Mouse (Mus musculus) forebrain, embryonic 11.5 days (tissue): ENCODE measurements around the gene Sp9. TPM values are rescaled to one million over a fixed set of nuclear protein-coding genes. Genes with fewer than 3 reads are reported as not detected.

Experiments used
- ATAC-seq: fragments of 200-750 bp; cut with Nextera tagmentation; replicated peaks from 2 replicates; pipeline ENCODE4 v1.8.0; 2017; ENCODE audit warnings: moderate TSS enrichment; ENCODE audit not compliant: low FRiP score
- DNase-seq: peaks from one replicate; pipeline ENCODE4 v3.0.0-alpha.2; 2017; ENCODE audit warnings: low spot score
- H3K27ac ChIP-seq: fragments of 300-500 bp; sonication (generic); 2 replicates; pipeline ENCODE4 v1.5.1; 2014; ENCODE audit warnings: low read depth, low read length
- H3K27me3 ChIP-seq: fragments of 300-500 bp; sonication (generic); 2 replicates; pipeline ENCODE4 v1.6.1; 2014; ENCODE audit warnings: mild to moderate bottlenecking, low read length, mixed read lengths; ENCODE audit not compliant: control insufficient read depth, insufficient read depth
- H3K36me3 ChIP-seq: fragments of 300-500 bp; sonication (generic); 2 replicates; pipeline ENCODE4 v1.6.1; 2014; ENCODE audit warnings: mild to moderate bottlenecking, low read length, moderate library complexity, mixed read lengths; ENCODE audit not compliant: control insufficient read depth, insufficient read depth
- H3K4me1 ChIP-seq: fragments of 300-500 bp; sonication (generic); replicated peaks from 2 replicates; pipeline ENCODE4 v1.6.1; 2014; ENCODE audit warnings: low read length, mixed read lengths; ENCODE audit not compliant: control insufficient read depth, insufficient read depth
- H3K4me2 ChIP-seq: fragments of 300-500 bp; sonication (generic); 2 replicates; pipeline ENCODE4 v1.6.1; 2014; ENCODE audit warnings: low read depth, mild to moderate bottlenecking, low read length, moderate library complexity, mixed read lengths; ENCODE audit not compliant: severe bottlenecking
- H3K4me3 ChIP-seq: fragments of 300-500 bp; sonication (generic); 2 replicates; pipeline ENCODE4 v1.5.1; 2014; ENCODE audit warnings: low read depth, low read length
- H3K9ac ChIP-seq: fragments of 300-500 bp; sonication (generic); 2 replicates; pipeline ENCODE4 v1.6.1; 2014; ENCODE audit warnings: low read length
- H3K9me3 ChIP-seq: fragments of 300-500 bp; sonication (generic); 2 replicates; pipeline ENCODE4 v1.6.1; 2016; ENCODE audit warnings: low read length, mixed read lengths; ENCODE audit not compliant: control insufficient read depth
- WGBS: fragments of 180-500 bp; shearing (Covaris S2); extraction: QIAGEN DNeasy Blood & Tissue Kit; methylation state at CpG from one replicate; pipeline ENCODE4 v1.1.7; 2014; 5-methylcytosine and 5-hydroxymethylcytosine counted together
- polyA plus RNA-seq: library from polyadenylated mRNA; unstranded; fragments of >200 nt; fragmentation: Nextera tagmentation; extraction: Ambion mirVana; gene quantifications from 2 replicates; pipeline ENCODE4 v1.2.1, GENCODE M21; 2014

The Sp9 gene
- 5.5 and 8.2 TPM in 2 replicates for polyA plus RNA-seq

- Histone ChIP-seq H3K9ac (peak within 1 kb of the TSS; percentile 48), H3K4me3 (peak within 1 kb of the TSS; percentile 40), H3K4me1 (peaks cover 33% of the 10 kb centered on the region), H3K9me3 (no peaks in the 10 kb centered on the region), H3K4me2 (peak within 1 kb of the TSS; percentile 53; the same call in 1 of the 2 replicates), H3K27ac (0 out of 2 replicates have a peak within 1 kb of the TSS, but pooled peaks have one; percentile 41), H3K27me3 (peaks cover 78% of the 10 kb centered on the region), H3K36me3 (no peaks in the 10 kb centered on the region)
- DNase-seq: peak; percentile 91
- WGBS: under 1% methylated on average over 48 of the region's 48 CpGs
- ATAC-seq: peak; percentile 92
These were observed at the start of gene Sp9 for GRCm38 (mm10) chr2:73271459-73272161. Gene Sp9, plus strand, starts transcription at chr2:73271925.

GRCm38 (mm10) chr2:73231081-73231480 is 40.6 kb upstream of the Sp9 start:
- ATAC-seq (no peak), DNase-seq (no peak)
- no peak overlapping the region for H3K4me2 ChIP-seq
- no peaks in the 10 kb centered on the region for H3K4me1 ChIP-seq
- H3K9me3 ChIP-seq: no peaks in the 10 kb centered on the region
- H3K36me3 ChIP-seq: no peaks in the 10 kb centered on the region
- 45% methylated on average over 3 of the region's 3 CpGs for WGBS
- no peak overlapping the region for H3K9ac ChIP-seq
- H3K27ac ChIP-seq: no peak overlapping the region
- no peak overlapping the region for H3K4me3 ChIP-seq
- no peaks in the 10 kb centered on the region for H3K27me3 ChIP-seq

- no peak overlapping the region for H3K27ac ChIP-seq
- H3K4me3 ChIP-seq: no peak overlapping the region
- H3K4me1 ChIP-seq: no peaks in the 10 kb centered on the region
- H3K9ac ChIP-seq: no peak overlapping the region
- ATAC-seq: no peak
- no peaks in the 10 kb centered on the region for H3K9me3 ChIP-seq
- no peaks in the 10 kb centered on the region for H3K36me3 ChIP-seq
- DNase-seq: no peak
- 80% methylated on average over 4 of the region's 4 CpGs for WGBS
- no peak overlapping the region for H3K4me2 ChIP-seq
- H3K27me3 ChIP-seq: no peaks in the 10 kb centered on the region
These were observed 30.4 kb upstream of the Sp9 start for GRCm38 (mm10) chr2:73241299-73241698.

GRCm38 (mm10) chr2:73248701-73249100 is 23.0 kb upstream of the Sp9 start:
- Histone ChIP-seq H3K36me3 (no peaks in the 10 kb centered on the region), H3K27ac (no peak overlapping the region), H3K4me2 (no peak overlapping the region), H3K4me1 (no peaks in the 10 kb centered on the region), H3K9ac (no peak overlapping the region), H3K4me3 (no peak overlapping the region), H3K27me3 (no peaks in the 10 kb centered on the region), H3K9me3 (no peaks in the 10 kb centered on the region)
- 62% methylated on average over 4 of the region's 4 CpGs for WGBS
- DNase-seq: no peak
- ATAC-seq: no peak

GRCm38 (mm10) chr2:73263172-73263765 is 8.5 kb upstream of the Sp9 start:
- ATAC-seq (no peak), DNase-seq (no peak)
- no peak overlapping the region for H3K27ac ChIP-seq
- no peaks in the 10 kb centered on the region for H3K36me3 ChIP-seq
- H3K27me3 ChIP-seq: peaks cover 57% of the 10 kb centered on the region
- peak overlapping the region; percentile 30 for H3K4me3 ChIP-seq
- peak overlapping the region; percentile 33 for H3K9ac ChIP-seq
- 1% methylated on average over 16 of the region's 16 CpGs for WGBS
- peaks cover 10% of the 10 kb centered on the region for H3K4me1 ChIP-seq
- H3K4me2 ChIP-seq: peak overlapping the region; percentile 63
- no peaks in the 10 kb centered on the region for H3K9me3 ChIP-seq

GRCm38 (mm10) chr2:73263794-73264610 is 7.7 kb upstream of the Sp9 start:
- 1% methylated on average over 38 of the region's 38 CpGs for WGBS
- Histone ChIP-seq H3K9me3 (no peaks in the 10 kb centered on the region), H3K4me2 (peak overlapping the region; percentile 63), H3K4me3 (peak overlapping the region; percentile 30), H3K27me3 (peaks cover 62% of the 10 kb centered on the region), H3K27ac (no peak overlapping the region), H3K9ac (peak overlapping the region; percentile 33), H3K4me1 (peaks cover 11% of the 10 kb centered on the region), H3K36me3 (no peaks in the 10 kb centered on the region)
- ATAC-seq (peak; percentile 51; the same call in 1 of the 2 replicates), DNase-seq (peak; percentile 68)

GRCm38 (mm10) chr2:73264611-73265195 is 7.0 kb upstream of the Sp9 start:
- 5% methylated on average over 11 of the region's 11 CpGs for WGBS
- H3K27me3 ChIP-seq: peaks cover 67% of the 10 kb centered on the region
- H3K4me1 ChIP-seq: peaks cover 11% of the 10 kb centered on the region
- no peak overlapping the region for H3K4me3 ChIP-seq
- H3K27ac ChIP-seq: no peak overlapping the region
- no peak for ATAC-seq
- peak overlapping the region; percentile 63 for H3K4me2 ChIP-seq
- no peak overlapping the region for H3K9ac ChIP-seq
- no peak for DNase-seq
- H3K36me3 ChIP-seq: no peaks in the 10 kb centered on the region
- no peaks in the 10 kb centered on the region for H3K9me3 ChIP-seq

GRCm38 (mm10) chr2:73266011-73266410 is 5.7 kb upstream of the Sp9 start:
- H3K27ac ChIP-seq: no peak overlapping the region
- no peak overlapping the region for H3K9ac ChIP-seq
- H3K36me3 ChIP-seq: no peaks in the 10 kb centered on the region
- ATAC-seq (no peak), DNase-seq (peak; percentile 52)
- no peak overlapping the region for H3K4me2 ChIP-seq
- peaks cover 79% of the 10 kb centered on the region for H3K27me3 ChIP-seq
- H3K4me1 ChIP-seq: peaks cover 14% of the 10 kb centered on the region
- no peak overlapping the region for H3K4me3 ChIP-seq
- WGBS: 3% methylated on average over 5 of the region's 5 CpGs
- H3K9me3 ChIP-seq: no peaks in the 10 kb centered on the region
